Mouse (Mus musculus): Measurements from ENCODE around the gene Prnd.

GRCm38 (mm10) chr2:131997356-131997755 is 46.7 kb downstream of the Prnd start:
- TF ChIP-seq POLR2A (IDR thresholded peaks at IDR 0.05; ENCODE audit: insufficient read depth, low read length) (no peak), EP300 (IDR thresholded peaks at IDR 0.05; ENCODE audit: insufficient read depth, low read depth, low read length) (no peak)

Data from ES-Bruce4 (cell line).